Mouse (Mus musculus): ENCODE measurements at regions not wholly inside any gene's neighbourhood (a gene's known extent, or its start where the extent isn't known, plus 50 kb on each side); places are given as distances from the start of the nearest gene placed in this dataset.

- Histone ChIP-seq H3K36me3 (ENCODE audit: control insufficient read depth in 1 of 2, insufficient read depth in 2 of 2, low read length in 2 of 2) (peaks cover 0 to 2% of the 10 kb centered on the region in 2 experiments; a peak in 1 of 4 replicates), H3K4me1 (ENCODE audit: control insufficient read depth in 1 of 2, insufficient read depth in 2 of 2, low read length in 2 of 2) (peaks cover 0 to 6% of the 10 kb centered on the region in 2 experiments; a peak in 2 of 4 replicates), H3K4me3 (ENCODE audit: control insufficient read depth in 1 of 2, insufficient read depth in 1 of 2, low read depth in 2 of 2, low read length in 2 of 2) (no peak overlapping the region), H3K27me3 (ENCODE audit: control insufficient read depth in 1 of 2, insufficient read depth in 2 of 2, low read length in 2 of 2) (peaks cover 0 to 1% of the 10 kb centered on the region in 2 experiments; a peak in 1 of 4 replicates), H3K79me2 (ENCODE audit: control insufficient read depth, insufficient read depth, low read length, poor library complexity) (no peaks in the 10 kb centered on the region), H3K9me3 (replicated peaks; ENCODE audit: insufficient read depth, low read length) (no peaks in the 10 kb centered on the region), H3K27ac (ENCODE audit: control insufficient read depth, low read depth, low read length) (no peak overlapping the region), H3K9ac (ENCODE audit: control insufficient read depth, low read depth, low read length, poor library complexity, severe bottlenecking) (no peak overlapping the region)
- TF ChIP-seq KAT2A (conservative IDR thresholded peaks at IDR 0.05; ENCODE audit: low read depth, low read length) (no peak), MYB (IDR thresholded peaks at IDR 0.05; ENCODE audit: low read depth, low read length) (no peak), ZMIZ1 (IDR thresholded peaks at IDR 0.05; ENCODE audit: low read depth, low read length) (no peak), BHLHE40 (IDR thresholded peaks at IDR 0.05; ENCODE audit: borderline replicate concordance, low read depth, low read length) (no peak), MAZ (IDR thresholded peaks at IDR 0.05; ENCODE audit: low read depth, low read length) (no peak), ETS1 (IDR thresholded peaks at IDR 0.05; ENCODE audit: low read depth, low read length) (no peak), RCOR1 (IDR thresholded peaks at IDR 0.05; ENCODE audit: low read depth, low read length) (no peak), USF2 (IDR thresholded peaks at IDR 0.05; ENCODE audit: borderline replicate concordance in 1 of 2, insufficient read depth in 1 of 2, low read depth in 1 of 2, low read length in 2 of 2) (no peak), MEF2A (IDR thresholded peaks at IDR 0.05; ENCODE audit: extremely low read depth, insufficient replicate concordance, low read depth, low read length, poor library complexity, severe bottlenecking) (no peak), MYC (IDR thresholded peaks at IDR 0.05; ENCODE audit: low read depth, low read length) (no peak)
- DNase-seq (ENCODE audit: low read depth, low spot score) = no peak
Observed at GRCm38 (mm10) chr12:17087388-17087787, 75.9 kb upstream of the 2410004P03Rik start.

GRCm38 (mm10) chr12:17085209-17085574 is 73.7 kb upstream of the 2410004P03Rik start:
- H3K9ac ChIP-seq (ENCODE audit: control insufficient read depth, low read depth, low read length, poor library complexity, severe bottlenecking) = no peak overlapping the region
- no peaks in the 10 kb centered on the region for H3K9me3 ChIP-seq (replicated peaks; ENCODE audit: insufficient read depth, low read length)
- peaks cover 0 to 6% of the 10 kb centered on the region in 2 experiments; a peak in 2 of 4 replicates for H3K4me1 ChIP-seq (ENCODE audit: control insufficient read depth in 1 of 2, insufficient read depth in 2 of 2, low read length in 2 of 2)
- no peak overlapping the region for H3K4me3 ChIP-seq (ENCODE audit: control insufficient read depth in 1 of 2, insufficient read depth in 1 of 2, low read depth in 2 of 2, low read length in 2 of 2)
- H3K79me2 ChIP-seq (ENCODE audit: control insufficient read depth, insufficient read depth, low read length, poor library complexity) = no peaks in the 10 kb centered on the region
- no peak overlapping the region for H3K27ac ChIP-seq (ENCODE audit: control insufficient read depth, low read depth, low read length)
- peaks cover 0 to 2% of the 10 kb centered on the region in 2 experiments; a peak in 1 of 4 replicates for H3K36me3 ChIP-seq (ENCODE audit: control insufficient read depth in 1 of 2, insufficient read depth in 2 of 2, low read length in 2 of 2)
- peaks cover 0 to 1% of the 10 kb centered on the region in 2 experiments; a peak in 2 of 4 replicates for H3K27me3 ChIP-seq (ENCODE audit: control insufficient read depth in 1 of 2, insufficient read depth in 2 of 2, low read length in 2 of 2)
- DNase-seq (ENCODE audit: low read depth, low spot score) = no peak
- TF ChIP-seq UBTF (IDR thresholded peaks at IDR 0.05; ENCODE audit: borderline replicate concordance, insufficient read depth, low read depth, low read length) = no peak
- no peak for TF ChIP-seq CHD2 (IDR thresholded peaks at IDR 0.05; ENCODE audit: low read length)
- TF ChIP-seq SMC3 (IDR thresholded peaks at IDR 0.05; ENCODE audit: low read depth, low read length) = no peak
- TF ChIP-seq GABPA (IDR thresholded peaks at IDR 0.05; ENCODE audit: low read depth, low read length) = no peak
- TF ChIP-seq NELFE (IDR thresholded peaks at IDR 0.05; ENCODE audit: low read depth, low read length) = no peak
- no peak for TF ChIP-seq MYC (IDR thresholded peaks at IDR 0.05; ENCODE audit: low read depth, low read length)
- no peak for TF ChIP-seq ETS1 (IDR thresholded peaks at IDR 0.05; ENCODE audit: low read depth, low read length)
- no peak for TF ChIP-seq ZKSCAN1 (IDR thresholded peaks at IDR 0.05; ENCODE audit: low read depth, low read length)
- no peak for TF ChIP-seq TBP (IDR thresholded peaks at IDR 0.05; ENCODE audit: low read depth, low read length)
- no peak for TF ChIP-seq CTCF (IDR thresholded peaks at IDR 0.05 in 2 of 3, conservative IDR thresholded peaks at IDR 0.05 in 1 of 3; ENCODE audit: control insufficient read depth in 1 of 3, insufficient read depth in 1 of 3, low read depth in 2 of 3, low read length in 3 of 3, poor library complexity in 1 of 3, severe bottlenecking in 1 of 3)

Data from MEL (cell line).